ENCODE assay signal across 15 mouse cellular contexts in the genomic region with DNA sequence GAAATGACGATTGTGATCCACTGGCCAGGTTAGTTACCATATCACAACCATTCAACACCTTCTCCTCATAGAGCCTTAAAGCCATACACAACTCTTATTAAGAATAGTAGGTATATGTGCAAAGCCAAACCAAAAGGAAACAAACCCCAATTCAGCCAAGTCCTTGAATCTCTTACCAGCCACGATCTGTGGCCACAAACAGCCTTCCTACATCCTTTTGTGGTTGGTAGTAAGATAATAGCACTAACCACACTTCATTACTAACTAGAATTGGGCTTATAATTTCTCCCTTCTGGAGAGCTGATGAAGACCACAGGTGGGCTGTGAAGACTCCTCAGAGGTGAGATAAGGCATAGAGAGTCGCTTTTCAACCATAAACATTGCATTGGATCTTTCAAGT.
"Had no signal": no experiment of that assay in that cellular context is flagged by ENCODE, and none has a peak within 500 bp of the region (broad histone marks: within the 10 kb centered on the region; RNA-seq: fewer than 3 reads in every experiment).

No protein-coding gene starts in this region.

- H3K4me2 ChIP-seq: neural tube, embryonic 13.5 days; neural tube, embryonic 15.5 days; stomach, embryonic 15.5 days had no signal

- H3K4me3 ChIP-seq: neural tube, embryonic 13.5 days; neural tube, embryonic 15.5 days; stomach, embryonic 15.5 days had no signal

- DNase-seq: retina, postnatal 1 day; right cerebral cortex, adult 18-20 months; right cerebral cortex, postnatal 14 days; right cerebral cortex, postnatal 25 days; right cerebral cortex, postnatal 4 days; spleen, adult 18-20 months; thymus, adult 18-20 months; thymus, adult 2 months; thymus, postnatal 14 days; thymus, postnatal 25 days; thymus, postnatal 36 days; thymus, postnatal 4 days had no signal

- H3K27me3 ChIP-seq: neural tube, embryonic 13.5 days; neural tube, embryonic 15.5 days; stomach, embryonic 15.5 days had no signal

- H3K36me3 ChIP-seq: neural tube, embryonic 13.5 days; neural tube, embryonic 15.5 days; stomach, embryonic 15.5 days had no signal
